In the genomic region with DNA sequence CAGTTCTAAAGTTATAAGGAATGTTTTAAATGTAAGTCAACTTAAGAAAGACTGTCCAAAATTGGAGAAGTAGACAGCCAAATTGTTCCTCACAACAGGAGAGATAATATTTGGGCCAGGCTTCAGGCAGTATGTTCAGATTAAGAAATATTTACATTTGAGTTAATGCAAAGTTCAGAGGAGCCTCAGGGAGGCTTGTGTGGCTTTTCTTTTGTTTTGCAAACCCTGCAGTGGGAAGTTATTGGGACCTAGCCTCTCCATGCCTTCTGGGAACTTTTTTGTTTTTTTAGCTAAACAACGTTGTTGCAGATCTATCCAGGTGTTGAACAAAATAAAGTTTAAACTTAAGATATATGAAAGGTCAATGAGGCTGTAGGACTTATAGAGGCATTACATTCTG, we compare ENCODE assay signal across 22 mouse cellular contexts.
DNase-seq lines count a peak whose midpoint lies in the region; ATAC-seq and TF ChIP-seq lines count a peak whose summit lies in the region.
"Had no signal": no experiment of that assay in that cellular context is flagged by ENCODE, and none has a peak within 500 bp of the region (broad histone marks: within the 10 kb centered on the region; RNA-seq: fewer than 3 reads in every experiment).

No protein-coding gene starts in this region.

- ATAC-seq in liver, postnatal 0 days, result no peak
- ATAC-seq in liver, embryonic 12.5 days, result no peak
- ATAC-seq: activated CD4-positive, CD25-positive, alpha-beta regulatory T cell, adult 4 months; CD4-positive, CD25-positive, alpha-beta regulatory T cell, adult 4 months; Patski had no signal

- no peaks in the 10 kb centered on the region for H3K79me2 ChIP-seq in MEL (ENCODE audit: control insufficient read depth, insufficient read depth, low read length, poor library complexity)

- H3K27ac ChIP-seq in liver, postnatal 0 days (ENCODE audit: low read depth), result 0 out of 2 replicates have a peak overlapping the region, but pooled peaks have one; percentile 35
- no peak overlapping the region for H3K27ac ChIP-seq in liver, embryonic 12.5 days
- no peak overlapping the region for H3K27ac ChIP-seq in MEL (ENCODE audit: control insufficient read depth, low read depth, low read length)

- H3K9me3 ChIP-seq in liver, postnatal 0 days (ENCODE audit: low read length), result no peaks in the 10 kb centered on the region
- H3K9me3 ChIP-seq in liver, embryonic 12.5 days (replicated peaks), result no peaks in the 10 kb centered on the region
- H3K9me3 ChIP-seq in MEL (replicated peaks; ENCODE audit: insufficient read depth, low read length), result no peaks in the 10 kb centered on the region
- H3K9me3 ChIP-seq: G1E had no signal

- H3K4me1 ChIP-seq in liver, postnatal 0 days (ENCODE audit: insufficient read depth), result no peaks in the 10 kb centered on the region
- no peaks in the 10 kb centered on the region for H3K4me1 ChIP-seq in liver, embryonic 12.5 days
- peaks cover 0 to 4% of the 10 kb centered on the region in 2 experiments; a peak in 2 of 4 replicates for H3K4me1 ChIP-seq in MEL (ENCODE audit: control insufficient read depth in 1 of 2, insufficient read depth in 2 of 2, low read length in 2 of 2)

- TF ChIP-seq CTCF in liver, postnatal 0 days (IDR thresholded peaks at IDR 0.05; ENCODE audit: low read depth), result no peak
- TF ChIP-seq CTCF in MEL (IDR thresholded peaks at IDR 0.05 in 2 of 3, conservative IDR thresholded peaks at IDR 0.05 in 1 of 3; ENCODE audit: control insufficient read depth in 1 of 3, insufficient read depth in 1 of 3, low read depth in 2 of 3, low read length in 3 of 3, poor library complexity in 1 of 3, severe bottlenecking in 1 of 3), result no peak

- TF ChIP-seq EP300 in liver, postnatal 0 days (IDR thresholded peaks at IDR 0.05; ENCODE audit: low read depth), result no peak
- TF ChIP-seq EP300 in MEL (IDR thresholded peaks at IDR 0.05; ENCODE audit: low read depth in 1 of 2, low read length in 2 of 2), result no peak

- no peaks in the 10 kb centered on the region for H3K27me3 ChIP-seq in liver, postnatal 0 days (ENCODE audit: insufficient read depth, low read length)
- H3K27me3 ChIP-seq in liver, embryonic 12.5 days (replicated peaks), result no peaks in the 10 kb centered on the region
- H3K27me3 ChIP-seq in MEL (ENCODE audit: control insufficient read depth in 1 of 2, insufficient read depth in 2 of 2, low read length in 2 of 2), result no peaks in the 10 kb centered on the region
- H3K27me3 ChIP-seq: CH12.LX, Patski had no signal

- H3K9ac ChIP-seq in liver, postnatal 0 days (replicated peaks), result no peak overlapping the region
- H3K9ac ChIP-seq in liver, embryonic 12.5 days, result no peak overlapping the region
- H3K9ac ChIP-seq in MEL (ENCODE audit: control insufficient read depth, low read depth, low read length, poor library complexity, severe bottlenecking), result no peak overlapping the region

- TF ChIP-seq RAD21 in MEL (IDR thresholded peaks at IDR 0.05; ENCODE audit: low read depth, low read length), result no peak

- no peak overlapping the region for H3K4me3 ChIP-seq in liver, postnatal 0 days (ENCODE audit: low read depth, low read length)
- no peak overlapping the region for H3K4me3 ChIP-seq in liver, embryonic 12.5 days
- H3K4me3 ChIP-seq in MEL (ENCODE audit: control insufficient read depth in 1 of 2, insufficient read depth in 1 of 2, low read depth in 2 of 2, low read length in 2 of 2), result no peak overlapping the region

- DNase-seq in liver, postnatal 0 days, result no peak
- peak; percentile 31 for DNase-seq in MEL (ENCODE audit: low read depth, low spot score)
- DNase-seq in fat pad, adult 2 months (ENCODE audit: extremely low read depth, low read depth, low spot score), result peak; percentile 92
- no peak for DNase-seq in urinary bladder, postnatal 14 days (ENCODE audit: low spot score)
- DNase-seq in adrenal gland, postnatal 25 days, result no peak
- DNase-seq: adrenal gland, adult 2 months; adrenal gland, adult 8-10 months; adrenal gland, postnatal 10 days; adrenal gland, postnatal 14 days; adrenal gland, postnatal 36 days; B cell, adult 2 months; cerebellum, adult 11 months; cerebellum, adult 11-12 months; cerebellum, adult 18-20 months; cerebellum, adult 2 months; cerebellum, adult 8-10 months had no signal

- no peak overlapping the region for H3K4me2 ChIP-seq in liver, postnatal 0 days (ENCODE audit: low read depth, low read length)
- H3K4me2 ChIP-seq in liver, embryonic 12.5 days, result no peak overlapping the region

- H3K36me3 ChIP-seq in liver, postnatal 0 days (replicated peaks; ENCODE audit: insufficient read depth, low read length), result no peaks in the 10 kb centered on the region
- H3K36me3 ChIP-seq in liver, embryonic 12.5 days, result no peaks in the 10 kb centered on the region; the same call in 1 of the 2 replicates
- peaks cover 0 to 5% of the 10 kb centered on the region in 2 experiments; a peak in 1 of 4 replicates for H3K36me3 ChIP-seq in MEL (ENCODE audit: control insufficient read depth in 1 of 2, insufficient read depth in 2 of 2, low read length in 2 of 2)

- 50% methylated on average over 1 of the region's 1 CpGs for WGBS in liver, postnatal 0 days (ENCODE audit: insufficient replicate concordance)
- 50% methylated on average over 1 of the region's 1 CpGs for WGBS in liver, embryonic 12.5 days (ENCODE audit: insufficient replicate concordance)

- TF ChIP-seq POLR2A in MEL (IDR thresholded peaks at IDR 0.05; ENCODE audit: control insufficient read depth in 1 of 2, insufficient read depth in 1 of 2, low read depth in 1 of 2, low read length in 2 of 2, poor library complexity in 1 of 2), result no peak

TF ChIP-seq in MEL, 35 proteins besides CTCF, POLR2A, EP300 and RAD21:
- no peak for TF ChIP-seq MYC (IDR thresholded peaks at IDR 0.05; ENCODE audit: low read depth, low read length)
- no peak for TF ChIP-seq ZNF384 (IDR thresholded peaks at IDR 0.05; ENCODE audit: low read depth, low read length)
- no peak for TF ChIP-seq ZKSCAN1 (IDR thresholded peaks at IDR 0.05; ENCODE audit: low read depth, low read length)
- no peak for TF ChIP-seq SMC3 (IDR thresholded peaks at IDR 0.05; ENCODE audit: low read depth, low read length)
- TF ChIP-seq MAX (IDR thresholded peaks at IDR 0.05; ENCODE audit: low read length), result no peak
- no peak for TF ChIP-seq TCF12 (IDR thresholded peaks at IDR 0.05; ENCODE audit: low read depth, low read length)
- no peak for TF ChIP-seq UBTF (IDR thresholded peaks at IDR 0.05; ENCODE audit: borderline replicate concordance, insufficient read depth, low read depth, low read length)
- no peak for TF ChIP-seq BHLHE40 (IDR thresholded peaks at IDR 0.05; ENCODE audit: borderline replicate concordance, low read depth, low read length)
- TF ChIP-seq ETS1 (IDR thresholded peaks at IDR 0.05; ENCODE audit: low read depth, low read length), result no peak
- no peak for TF ChIP-seq KAT2A (conservative IDR thresholded peaks at IDR 0.05; ENCODE audit: low read depth, low read length)
- TF ChIP-seq MXI1 (IDR thresholded peaks at IDR 0.05; ENCODE audit: low read depth, low read length), result no peak
- no peak for TF ChIP-seq USF1 (IDR thresholded peaks at IDR 0.05; ENCODE audit: low read depth, low read length)

Comparison
In these comparisons a context has a peak if more than half of its experiments do, and no peak if none do; other contexts are left out.
1. DNase-seq: peak in MEL (single experiment) and fat pad, adult 2 months (single experiment); none in liver, postnatal 0 days (single experiment), urinary bladder, postnatal 14 days (single experiment) and adrenal gland, postnatal 25 days (single experiment).